Comparison of ENCODE assay signal across 8 mouse cellular contexts in genomic region chr3:87796736-87797334, GRCm38 (mm10). TPM values are rescaled to one million over a fixed set of nuclear protein-coding genes. Genes with fewer than 3 reads are reported as not detected.
DNase-seq lines count a peak whose midpoint lies in the region; ATAC-seq and TF ChIP-seq lines count a peak whose summit lies in the region.

Insrr (plus strand) TSS chr3:87796951.

- H3K9me3 ChIP-seq in hindbrain, embryonic 12.5 days (replicated peaks) = no peaks in the 10 kb centered on the region
- H3K9me3 ChIP-seq in neural tube, embryonic 12.5 days = no peaks in the 10 kb centered on the region

- peak within 1 kb of the TSS; percentile 49 for H3K9ac ChIP-seq in hindbrain, embryonic 12.5 days
- H3K9ac ChIP-seq in liver, adult 2 months (ENCODE audit: low read depth, low read length) = no peak within 1 kb of the TSS
- peak within 1 kb of the TSS; percentile 48; the same call in 1 of the 2 replicates for H3K9ac ChIP-seq in neural tube, embryonic 12.5 days

- ATAC-seq in hindbrain, embryonic 12.5 days (ENCODE audit: low FRiP score) = no peak
- no peak for ATAC-seq in neural tube, embryonic 12.5 days (ENCODE audit: low FRiP score, low read depth)

- H3K36me3 ChIP-seq in hindbrain, embryonic 12.5 days = no peaks in the 10 kb centered on the region
- no peaks in the 10 kb centered on the region for H3K36me3 ChIP-seq in liver, adult 2 months (ENCODE audit: control insufficient read depth, insufficient read depth, low read length)
- no peaks in the 10 kb centered on the region for H3K36me3 ChIP-seq in neural tube, embryonic 12.5 days

- H3K4me2 ChIP-seq in hindbrain, embryonic 12.5 days (replicated peaks) = peak within 1 kb of the TSS; percentile 54
- peak within 1 kb of the TSS; percentile 59 for H3K4me2 ChIP-seq in neural tube, embryonic 12.5 days (replicated peaks)

- H3K4me3 ChIP-seq in embryonic fibroblast, embryonic 13.5 days (ENCODE audit: insufficient read depth, low read length) = peak within 1 kb of the TSS; percentile 42
- H3K4me3 ChIP-seq in hindbrain, embryonic 12.5 days = peak within 1 kb of the TSS; percentile 28
- H3K4me3 ChIP-seq in liver, adult 2 months (ENCODE audit: insufficient read depth, low read depth, low read length) = peak within 1 kb of the TSS; percentile 15; the same call in 1 of the 2 replicates
- peak within 1 kb of the TSS; percentile 26 for H3K4me3 ChIP-seq in neural tube, embryonic 12.5 days

- 0 out of 2 replicates have a peak, but pooled peaks cover 3% of the 10 kb centered on the region for H3K4me1 ChIP-seq in embryonic fibroblast, embryonic 13.5 days (ENCODE audit: control insufficient read depth, insufficient read depth, low read length)
- H3K4me1 ChIP-seq in hindbrain, embryonic 12.5 days = peaks cover 37% of the 10 kb centered on the region
- peaks cover 6% of the 10 kb centered on the region; the same call in 1 of the 2 replicates for H3K4me1 ChIP-seq in liver, adult 2 months (ENCODE audit: control insufficient read depth, insufficient read depth, low read length)
- peaks cover 16% of the 10 kb centered on the region for H3K4me1 ChIP-seq in neural tube, embryonic 12.5 days

- under 1% methylated on average over 29 of the region's 29 CpGs for WGBS in hindbrain, embryonic 12.5 days
- 7% methylated on average over 29 of the region's 29 CpGs for WGBS in liver, adult 2 months
- under 1% methylated on average over 29 of the region's 29 CpGs for WGBS in neural tube, embryonic 12.5 days

- peak; percentile 25 for DNase-seq in gastrocnemius, adult 18-20 months (ENCODE audit: low spot score)
- DNase-seq in gastrocnemius, adult 8-10 months (ENCODE audit: low spot score in 2 of 2) = no peak
- no peak for DNase-seq in liver, adult 2 months (ENCODE audit: extremely low read depth, low read depth, low spot score)
- no peak for DNase-seq in left cerebral cortex, adult 11 months (ENCODE audit: low spot score)
- DNase-seq in T-cell, adult 2 months (ENCODE audit: low spot score) = no peak

- TF ChIP-seq CTCF in embryonic fibroblast, embryonic 13.5 days (IDR thresholded peaks at IDR 0.05; ENCODE audit: borderline replicate concordance, insufficient read depth, low read length) = no peak
- no peak for TF ChIP-seq CTCF in liver, adult 2 months (IDR thresholded peaks at IDR 0.05; ENCODE audit: low read depth, low read length)

- no peaks in the 10 kb centered on the region for H3K79me2 ChIP-seq in liver, adult 2 months (ENCODE audit: control insufficient read depth, insufficient read depth, low read length)

- H3K27me3 ChIP-seq in hindbrain, embryonic 12.5 days = peaks cover 100% of the 10 kb centered on the region
- H3K27me3 ChIP-seq in liver, adult 2 months (ENCODE audit: control insufficient read depth, insufficient read depth, low read length) = peaks cover 13% of the 10 kb centered on the region
- peaks cover 92% of the 10 kb centered on the region for H3K27me3 ChIP-seq in neural tube, embryonic 12.5 days (replicated peaks)

- no peak within 1 kb of the TSS for H3K27ac ChIP-seq in embryonic fibroblast, embryonic 13.5 days (ENCODE audit: insufficient read depth, low read length)
- no peak within 1 kb of the TSS for H3K27ac ChIP-seq in hindbrain, embryonic 12.5 days
- H3K27ac ChIP-seq in liver, adult 2 months (replicated peaks; ENCODE audit: insufficient read depth, low read depth, low read length) = no peak within 1 kb of the TSS
- H3K27ac ChIP-seq in neural tube, embryonic 12.5 days = no peak within 1 kb of the TSS

- no peak for TF ChIP-seq POLR2A in embryonic fibroblast, embryonic 13.5 days (IDR thresholded peaks at IDR 0.05; ENCODE audit: low read depth, low read length)
- no peak for TF ChIP-seq POLR2A in liver, adult 2 months (IDR thresholded peaks at IDR 0.05; ENCODE audit: extremely low read depth, insufficient read depth, low read length)

RNA-seq across cellular contexts. Expression of gene Insrr, which starts in this region (rescaled TPM):
- total RNA-seq in gastrocnemius, adult 18-20 months (2021) = not detected
- total RNA-seq in gastrocnemius, adult 8-10 months (2022) = not detected
- polyA plus RNA-seq in embryonic fibroblast, embryonic 13.5 days (2011; ENCODE audit: insufficient read length, low read depth, missing spikeins) = not detected in 2 replicates
- polyA plus RNA-seq in hindbrain, embryonic 12.5 days (2016; fragmentation: Nextera tagmentation; extraction: Ambion mirVana) = 1.2 and 1.7 TPM in 2 replicates
- total RNA-seq in liver, adult 2 months (2014; rRNA removed) = not detected in 2 replicates
- polyA plus RNA-seq in liver, adult 2 months (2012; rRNA removed) = 0.02 TPM in 1 of 2 replicates, not detected in the other
- 1.4 and 1.9 TPM in 2 replicates for polyA plus RNA-seq in neural tube, embryonic 12.5 days (2016; fragmentation: Nextera tagmentation; extraction: Ambion mirVana)

Comparison
In these comparisons a context has a peak if more than half of its experiments do, and no peak if none do; other contexts are left out.
1. Peak in DNase-seq in gastrocnemius, adult 18-20 months; RNA of the gene not detected or under 1 TPM.